Mouse (Mus musculus): ENCODE data around the gene Iqschfp.

- TF ChIP-seq CTCF (IDR thresholded peaks at IDR 0.05; ENCODE audit: low read depth, low read length): no peak
- no peak for TF ChIP-seq POLR2A (IDR thresholded peaks at IDR 0.05; ENCODE audit: extremely low read depth, insufficient read depth, low read length)
These were observed 559.6 kb downstream of the Iqschfp start for GRCm38 (mm10) chr3:68451634-68452033.
